In the genomic region with DNA sequence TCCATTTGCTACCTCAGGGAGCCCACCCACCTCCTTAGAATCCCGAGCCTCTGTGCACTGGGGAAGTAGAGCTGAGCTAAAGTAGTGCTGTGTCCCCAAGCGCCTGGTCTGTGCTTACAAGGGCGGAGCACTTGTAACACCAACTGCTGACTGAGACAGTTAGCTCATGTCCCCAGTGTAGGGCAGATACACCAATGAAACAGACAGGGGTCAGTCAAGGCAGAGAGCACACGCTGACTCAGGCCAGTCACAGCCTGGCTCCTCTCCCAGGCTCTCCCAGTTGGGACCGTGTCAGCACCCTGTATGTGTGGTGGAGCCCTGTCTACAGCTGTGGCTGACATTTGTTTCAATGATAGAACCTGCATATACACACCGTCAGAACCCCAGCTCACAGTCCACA, we compare ENCODE assay signal across 11 mouse cellular contexts. TPM values are rescaled to one million over a fixed set of nuclear protein-coding genes. Genes with fewer than 3 reads are reported as not detected.
DNase-seq lines count a peak whose midpoint lies in the region; ATAC-seq and TF ChIP-seq lines count a peak whose summit lies in the region.
"Had no signal": no experiment of that assay in that cellular context is flagged by ENCODE, and none has a peak within 500 bp of the region (broad histone marks: within the 10 kb centered on the region; RNA-seq: fewer than 3 reads in every experiment).

No protein-coding gene starts in this region.

- peak; percentile 41 for DNase-seq in kidney, adult 18-20 months
- DNase-seq in gastrocnemius, postnatal 25 days = peak; percentile 79
- DNase-seq in kidney, adult 9 months = peak; percentile 63
- no peak for DNase-seq in thymus, adult 2 months
- DNase-seq in spleen, postnatal 4 days (ENCODE audit: low spot score in 2 of 2) = no peak
- DNase-seq: cerebellum, adult 18-20 months had no signal

- peaks cover 8% of the 10 kb centered on the region; the same call in 1 of the 2 replicates for H3K4me1 ChIP-seq in kidney, embryonic 16.5 days (ENCODE audit: insufficient read depth, low read length)
- H3K4me1 ChIP-seq in thymus, adult 2 months (replicated peaks; ENCODE audit: control insufficient read depth, insufficient read depth, low read length) = no peaks in the 10 kb centered on the region
- H3K4me1 ChIP-seq: hindbrain, embryonic 12.5 days; midbrain, embryonic 15.5 days had no signal

- no peak for TF ChIP-seq CTCF in thymus, adult 2 months (IDR thresholded peaks at IDR 0.05; ENCODE audit: borderline replicate concordance, control insufficient read depth, extremely low read depth, insufficient read depth, low read length, poor library complexity)

- no peak overlapping the region for H3K9ac ChIP-seq in kidney, embryonic 16.5 days (replicated peaks; ENCODE audit: low read length)
- H3K9ac ChIP-seq: hindbrain, embryonic 12.5 days; midbrain, embryonic 15.5 days had no signal

- H3K4me3 ChIP-seq in kidney, embryonic 16.5 days (ENCODE audit: low read length) = no peak overlapping the region
- no peak overlapping the region for H3K4me3 ChIP-seq in thymus, adult 2 months (ENCODE audit: control insufficient read depth, insufficient read depth, low read length)
- H3K4me3 ChIP-seq: hindbrain, embryonic 12.5 days; midbrain, embryonic 15.5 days had no signal

- H3K36me3 ChIP-seq in kidney, embryonic 16.5 days (ENCODE audit: insufficient read depth, low read length) = no peaks in the 10 kb centered on the region
- H3K36me3 ChIP-seq in thymus, adult 2 months (ENCODE audit: control insufficient read depth, insufficient read depth, low read length) = no peaks in the 10 kb centered on the region
- H3K36me3 ChIP-seq: hindbrain, embryonic 12.5 days; midbrain, embryonic 15.5 days had no signal

- H3K9me3 ChIP-seq in kidney, embryonic 16.5 days (ENCODE audit: low read length) = no peaks in the 10 kb centered on the region
- H3K9me3 ChIP-seq: hindbrain, embryonic 12.5 days; midbrain, embryonic 15.5 days had no signal

- no peak for TF ChIP-seq POLR2A in thymus, adult 2 months (IDR thresholded peaks at IDR 0.05; ENCODE audit: control insufficient read depth, extremely low read depth, insufficient read depth, low read length, poor library complexity)

- WGBS in kidney, embryonic 16.5 days = 69% methylated on average over 6 of the region's 6 CpGs
- 88% methylated on average over 6 of the region's 6 CpGs for WGBS in thymus, adult 2 months

- no peak overlapping the region for H3K4me2 ChIP-seq in kidney, embryonic 16.5 days (replicated peaks; ENCODE audit: low read depth, low read length)
- H3K4me2 ChIP-seq: hindbrain, embryonic 12.5 days; midbrain, embryonic 15.5 days had no signal

- H3K27ac ChIP-seq in kidney, embryonic 16.5 days (ENCODE audit: low read length) = no peak overlapping the region
- H3K27ac ChIP-seq in thymus, adult 2 months (ENCODE audit: control insufficient read depth, insufficient read depth, low read length) = no peak overlapping the region
- H3K27ac ChIP-seq: hindbrain, embryonic 12.5 days; midbrain, embryonic 15.5 days had no signal

- no peaks in the 10 kb centered on the region for H3K27me3 ChIP-seq in kidney, embryonic 16.5 days (ENCODE audit: insufficient read depth, low read length)
- no peaks in the 10 kb centered on the region; the same call in 1 of the 2 replicates for H3K27me3 ChIP-seq in thymus, adult 2 months (ENCODE audit: control insufficient read depth, insufficient read depth, low read length)
- H3K27me3 ChIP-seq: hindbrain, embryonic 12.5 days; midbrain, embryonic 15.5 days had no signal

- ATAC-seq in kidney, embryonic 16.5 days (ENCODE audit: low FRiP score, low TSS enrichment) = no peak
- peak; percentile 73 for ATAC-seq in megakaryocyte-erythroid progenitor cell, adult 5-6 weeks (replicated peaks; ENCODE audit: low FRiP score, low TSS enrichment, poor library complexity, severe bottlenecking)
- ATAC-seq in cerebellum, adult (ENCODE audit: insufficient number of reproducible peaks, low FRiP score, low TSS enrichment) = no peak
- ATAC-seq: midbrain, embryonic 15.5 days had no signal

RNA-seq across cellular contexts. Expression of gene Emilin2, which starts 25.8 kb away (rescaled TPM):
- 2.7 and 2.8 TPM in 2 replicates for polyA plus RNA-seq in kidney, embryonic 16.5 days (2015; fragmentation: Nextera tagmentation; extraction: Ambion mirVana)
- total RNA-seq in gastrocnemius, postnatal 25 days (2021) = 10 to 100 TPM in 1 of 2 experiments, 1 to 10 TPM in 1; 9.9 to 13.8 TPM
- total RNA-seq in megakaryocyte-erythroid progenitor cell, adult 5-6 weeks (2014; fragmentation: Nextera tagmentation) = 52.0 and 57.5 TPM in 2 replicates
- 55.2 and 63.8 TPM in 2 replicates for total RNA-seq in megakaryocyte-erythroid progenitor cell, adult 5-6 weeks (2017)
- polyA plus RNA-seq in thymus, adult 2 months (2012; rRNA removed) = 5.9 and 8.7 TPM in 2 replicates

Comparison
In these comparisons a context has a peak if more than half of its experiments do, and no peak if none do; other contexts are left out.
1. DNase-seq: peak in kidney, adult 18-20 months (single experiment), gastrocnemius, postnatal 25 days (single experiment) and kidney, adult 9 months (single experiment); none in thymus, adult 2 months (single experiment) and spleen, postnatal 4 days (0 of 2).